Mouse (Mus musculus): Measurements from ENCODE around the gene Scn1b. TPM values are rescaled to one million over a fixed set of nuclear protein-coding genes. Genes with fewer than 3 reads are reported as not detected.

The Scn1b gene
- polyA plus RNA-seq, 1 experiment from 2014 or later = 1.4 TPM

- H3K27me3 ChIP-seq = no peaks in the 10 kb centered on the region
- H3K4me1 ChIP-seq (replicated peaks) = peaks cover 53% of the 10 kb centered on the region
- H3K27ac ChIP-seq = peak overlapping the region; percentile 95
- peaks cover 33% of the 10 kb centered on the region for H3K36me3 ChIP-seq
- H3K4me3 ChIP-seq (replicated peaks) = peak overlapping the region; percentile 79; the same call in 1 of the 2 replicates
- no peak for ATAC-seq (ENCODE audit: insufficient number of reproducible peaks, insufficient read depth, low FRiP score, low TSS enrichment, low read depth)
- no peaks in the 10 kb centered on the region for H3K9me3 ChIP-seq
- peak overlapping the region; percentile 64 for H3K4me2 ChIP-seq
- peak overlapping the region; percentile 92; the same call in 1 of the 2 replicates for H3K9ac ChIP-seq (replicated peaks)
- WGBS = 76% methylated on average over 3 of the region's 3 CpGs
Observed at GRCm38 (mm10) chr7:31148086-31148485, 21.3 kb upstream of the Scn1b start.

DNA sequence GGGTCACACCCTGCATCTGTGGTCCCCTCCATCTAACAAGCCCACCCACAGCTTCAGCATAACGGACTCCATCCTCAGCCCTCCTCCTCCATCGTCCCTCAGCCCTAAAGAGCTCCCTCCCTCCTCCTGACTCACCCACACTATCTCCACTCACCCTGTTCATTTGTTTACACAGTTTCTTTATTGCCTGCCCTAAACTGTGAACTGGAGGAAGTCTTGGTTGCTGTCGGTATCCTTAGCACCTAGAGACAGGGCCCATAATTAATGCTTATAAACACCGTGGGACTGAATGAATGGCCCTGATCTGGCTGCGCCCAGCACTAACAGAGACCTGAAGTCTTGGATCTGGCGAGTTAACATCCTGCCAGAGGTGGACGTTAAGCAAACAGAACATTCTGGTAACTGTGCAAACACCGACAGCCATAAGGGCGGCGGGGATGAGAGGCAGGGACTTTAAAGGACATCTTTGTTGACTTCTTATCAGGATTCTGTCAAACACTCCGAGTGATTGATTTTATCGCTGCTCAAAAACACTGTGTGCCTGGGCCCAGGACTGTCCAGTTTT is 18.9 kb upstream of the Scn1b start:
- peaks cover 57% of the 10 kb centered on the region for H3K36me3 ChIP-seq
- H3K4me3 ChIP-seq (replicated peaks) = no peak overlapping the region
- peaks cover 41% of the 10 kb centered on the region for H3K4me1 ChIP-seq (replicated peaks)
- H3K9me3 ChIP-seq = no peaks in the 10 kb centered on the region
- no peak for ATAC-seq (ENCODE audit: insufficient number of reproducible peaks, insufficient read depth, low FRiP score, low TSS enrichment, low read depth)
- 34% methylated on average over 12 of the region's 12 CpGs for WGBS
- H3K9ac ChIP-seq (replicated peaks) = no peak overlapping the region
- H3K27me3 ChIP-seq = no peaks in the 10 kb centered on the region
- no peak overlapping the region for H3K27ac ChIP-seq
- no peak overlapping the region for H3K4me2 ChIP-seq

DNA sequence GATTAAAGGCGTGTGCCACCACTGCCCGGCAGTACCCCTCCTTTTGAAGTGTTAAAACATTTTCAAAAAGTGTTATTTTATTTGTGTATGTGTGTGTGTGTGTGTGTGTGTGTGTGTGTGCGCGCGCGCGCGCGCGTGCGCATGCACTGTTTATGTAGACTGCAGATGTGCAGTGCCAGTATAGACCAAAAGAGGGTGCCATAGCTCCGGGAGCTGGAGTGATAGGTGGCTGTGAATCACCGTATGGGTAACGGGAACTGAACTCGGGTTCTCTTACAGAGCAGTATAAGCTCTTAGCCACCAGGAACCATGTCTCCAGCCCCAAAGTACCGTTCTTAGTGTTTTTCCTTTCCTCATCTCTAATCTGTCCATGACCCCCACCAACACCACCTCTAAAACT is 18.1 kb upstream of the Scn1b start:
- H3K4me1 ChIP-seq (replicated peaks) = peaks cover 39% of the 10 kb centered on the region
- H3K27ac ChIP-seq = no peak overlapping the region
- no peak overlapping the region for H3K4me2 ChIP-seq
- ATAC-seq (ENCODE audit: insufficient number of reproducible peaks, insufficient read depth, low FRiP score, low TSS enrichment, low read depth) = no peak
- 96% methylated on average over 16 of the region's 16 CpGs for WGBS
- H3K27me3 ChIP-seq = no peaks in the 10 kb centered on the region
- no peaks in the 10 kb centered on the region for H3K9me3 ChIP-seq
- H3K9ac ChIP-seq (replicated peaks) = no peak overlapping the region
- no peak overlapping the region for H3K4me3 ChIP-seq (replicated peaks)
- peaks cover 65% of the 10 kb centered on the region for H3K36me3 ChIP-seq

DNA sequence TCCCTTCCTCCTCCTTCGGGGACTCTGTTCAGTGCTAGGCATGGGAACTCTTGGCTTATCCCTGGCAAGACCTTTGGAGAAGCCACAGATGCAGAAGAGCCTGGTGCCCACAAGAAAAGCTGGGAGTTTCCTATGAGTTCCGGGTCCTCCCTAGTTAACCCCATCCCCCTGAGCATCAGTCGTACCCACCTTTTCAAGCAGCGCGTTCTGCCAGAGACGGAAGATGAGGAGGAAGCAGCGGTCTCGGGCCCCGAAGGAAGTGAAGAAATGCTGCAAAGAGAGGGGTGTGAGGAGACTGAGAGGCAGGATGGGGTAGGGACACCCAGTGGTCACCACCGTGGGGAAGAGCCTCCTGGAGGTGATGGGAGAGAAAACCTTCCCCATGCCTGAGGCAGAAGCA is 14.1 kb upstream of the Scn1b start:
- H3K27me3 ChIP-seq = no peaks in the 10 kb centered on the region
- 91% methylated on average over 10 of the region's 10 CpGs for WGBS
- H3K9me3 ChIP-seq = no peaks in the 10 kb centered on the region
- no peak overlapping the region for H3K4me2 ChIP-seq
- H3K27ac ChIP-seq = no peak overlapping the region
- H3K36me3 ChIP-seq = peaks cover 92% of the 10 kb centered on the region
- 0 out of 2 replicates have a peak, but pooled peaks cover 3% of the 10 kb centered on the region for H3K4me1 ChIP-seq (replicated peaks)
- no peak overlapping the region for H3K4me3 ChIP-seq (replicated peaks)
- H3K9ac ChIP-seq (replicated peaks) = no peak overlapping the region
- no peak for ATAC-seq (ENCODE audit: insufficient number of reproducible peaks, insufficient read depth, low FRiP score, low TSS enrichment, low read depth)

DNA sequence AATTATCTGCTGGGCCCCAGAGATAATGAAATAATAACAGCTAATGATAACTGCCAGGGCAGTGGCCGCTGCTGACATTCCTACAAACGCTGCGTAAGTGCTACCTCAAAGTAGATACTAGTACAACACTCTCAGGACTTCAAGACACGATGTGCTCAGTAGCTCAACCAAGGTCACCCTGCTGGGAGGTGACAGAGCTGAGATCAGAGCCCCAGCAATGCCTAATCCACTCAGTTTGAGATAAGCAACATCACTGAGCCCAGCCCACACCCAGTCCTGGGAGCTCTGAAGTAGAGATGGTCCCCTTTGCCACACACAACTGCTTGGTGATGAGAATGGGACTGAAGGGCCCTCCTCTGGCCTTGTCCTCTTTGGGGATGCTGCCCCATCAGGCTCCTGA is 13.5 kb upstream of the Scn1b start:
- Histone ChIP-seq H3K9ac (replicated peaks) (no peak overlapping the region), H3K27ac (no peak overlapping the region), H3K4me3 (replicated peaks) (no peak overlapping the region), H3K9me3 (no peaks in the 10 kb centered on the region), H3K36me3 (peaks cover 95% of the 10 kb centered on the region), H3K27me3 (no peaks in the 10 kb centered on the region), H3K4me1 (replicated peaks) (no peaks in the 10 kb centered on the region), H3K4me2 (no peak overlapping the region)
- no peak for ATAC-seq (ENCODE audit: insufficient number of reproducible peaks, insufficient read depth, low FRiP score, low TSS enrichment, low read depth)
- WGBS = 98% methylated on average over 4 of the region's 4 CpGs

DNA sequence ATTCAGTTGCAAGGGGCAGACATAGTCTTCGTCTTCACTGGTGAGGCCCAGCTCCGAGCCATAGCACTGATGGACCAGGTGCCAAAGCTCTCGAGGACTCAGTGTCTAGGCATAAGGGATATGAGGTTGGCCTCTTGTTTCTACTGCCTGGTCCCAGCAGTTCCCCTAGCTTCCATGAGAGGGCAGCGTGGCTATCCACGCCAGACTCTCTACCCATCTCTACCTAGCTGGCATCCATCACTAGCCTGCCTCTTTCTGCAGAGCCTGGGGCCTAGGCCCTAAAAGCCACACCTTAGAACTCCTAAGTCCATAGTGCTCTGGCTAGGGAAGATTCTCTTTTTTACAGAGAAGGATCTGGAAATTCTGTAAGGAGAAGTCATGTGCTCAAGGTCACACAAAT is 13.0 kb upstream of the Scn1b start:
- peaks cover 98% of the 10 kb centered on the region for H3K36me3 ChIP-seq
- no peaks in the 10 kb centered on the region for H3K27me3 ChIP-seq
- H3K4me1 ChIP-seq (replicated peaks) = no peaks in the 10 kb centered on the region
- H3K4me2 ChIP-seq = no peak overlapping the region
- H3K9me3 ChIP-seq = no peaks in the 10 kb centered on the region
- WGBS = 74% methylated on average over 5 of the region's 5 CpGs
- no peak for ATAC-seq (ENCODE audit: insufficient number of reproducible peaks, insufficient read depth, low FRiP score, low TSS enrichment, low read depth)
- no peak overlapping the region for H3K9ac ChIP-seq (replicated peaks)
- no peak overlapping the region for H3K27ac ChIP-seq
- no peak overlapping the region for H3K4me3 ChIP-seq (replicated peaks)

DNA sequence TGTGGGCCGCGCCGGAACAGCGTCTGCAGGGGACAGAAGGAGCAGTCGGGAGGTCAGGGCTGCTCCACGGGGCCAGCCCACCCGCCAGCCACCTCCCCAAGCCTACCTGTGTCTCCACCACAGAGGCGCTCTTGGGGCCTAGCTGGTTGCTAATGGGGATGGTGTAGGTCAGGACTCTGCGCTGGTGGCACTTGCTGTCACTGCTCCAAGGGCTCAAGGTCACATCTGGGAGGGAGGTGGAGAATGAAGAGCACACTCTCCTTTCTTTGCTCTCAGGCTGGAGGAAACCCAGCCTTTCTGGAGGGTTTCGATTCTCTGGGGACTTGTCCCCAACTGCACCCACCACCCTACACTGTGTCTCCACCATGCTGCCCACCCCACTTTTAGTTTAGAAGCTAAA is 8.9 kb upstream of the Scn1b start:
- 94% methylated on average over 10 of the region's 10 CpGs for WGBS
- peaks cover 100% of the 10 kb centered on the region for H3K36me3 ChIP-seq
- H3K4me1 ChIP-seq (replicated peaks) = no peaks in the 10 kb centered on the region
- H3K9ac ChIP-seq (replicated peaks) = no peak overlapping the region
- no peak for ATAC-seq (ENCODE audit: insufficient number of reproducible peaks, insufficient read depth, low FRiP score, low TSS enrichment, low read depth)
- H3K27ac ChIP-seq = no peak overlapping the region
- no peaks in the 10 kb centered on the region for H3K9me3 ChIP-seq
- H3K4me3 ChIP-seq (replicated peaks) = no peak overlapping the region
- no peak overlapping the region for H3K4me2 ChIP-seq
- H3K27me3 ChIP-seq = no peaks in the 10 kb centered on the region

GRCm38 (mm10) chr7:31131866-31132265 is 5.1 kb upstream of the Scn1b start:
- peaks cover 25% of the 10 kb centered on the region for H3K27me3 ChIP-seq
- H3K4me1 ChIP-seq (replicated peaks) = peaks cover 8% of the 10 kb centered on the region
- H3K36me3 ChIP-seq = peaks cover 89% of the 10 kb centered on the region
- H3K9me3 ChIP-seq = no peaks in the 10 kb centered on the region
- WGBS = 92% methylated on average over 4 of the region's 4 CpGs
- no peak overlapping the region for H3K9ac ChIP-seq (replicated peaks)
- H3K27ac ChIP-seq = no peak overlapping the region
- no peak for ATAC-seq (ENCODE audit: insufficient number of reproducible peaks, insufficient read depth, low FRiP score, low TSS enrichment, low read depth)
- no peak overlapping the region for H3K4me3 ChIP-seq (replicated peaks)
- H3K4me2 ChIP-seq = no peak overlapping the region

DNA sequence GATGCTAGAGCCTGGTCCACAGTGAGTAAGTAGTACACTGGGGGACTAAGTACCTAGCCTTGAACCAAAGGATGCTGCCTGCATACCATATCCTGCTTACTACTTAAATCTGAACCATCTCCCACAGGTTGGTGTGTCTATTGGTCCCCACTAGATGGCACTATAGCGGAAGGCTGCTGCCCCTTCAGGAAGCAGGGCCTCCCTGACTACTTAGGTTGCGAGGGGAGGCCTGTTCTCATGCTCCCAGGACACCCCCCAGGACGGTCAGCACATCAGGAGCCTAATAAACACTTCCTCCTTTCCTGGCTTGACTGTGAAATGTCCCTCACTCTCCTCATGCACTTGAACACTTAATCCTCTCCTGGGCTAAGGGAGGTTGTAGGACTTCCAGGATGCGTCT is 4.0 kb upstream of the Scn1b start:
- Histone ChIP-seq H3K9me3 (no peaks in the 10 kb centered on the region), H3K4me2 (no peak overlapping the region), H3K4me3 (replicated peaks) (no peak overlapping the region), H3K36me3 (peaks cover 79% of the 10 kb centered on the region), H3K27ac (no peak overlapping the region), H3K27me3 (peaks cover 35% of the 10 kb centered on the region), H3K9ac (replicated peaks) (no peak overlapping the region), H3K4me1 (replicated peaks) (peaks cover 17% of the 10 kb centered on the region)
- WGBS = 35% methylated on average over 4 of the region's 4 CpGs
- no peak for ATAC-seq (ENCODE audit: insufficient number of reproducible peaks, insufficient read depth, low FRiP score, low TSS enrichment, low read depth)

DNA sequence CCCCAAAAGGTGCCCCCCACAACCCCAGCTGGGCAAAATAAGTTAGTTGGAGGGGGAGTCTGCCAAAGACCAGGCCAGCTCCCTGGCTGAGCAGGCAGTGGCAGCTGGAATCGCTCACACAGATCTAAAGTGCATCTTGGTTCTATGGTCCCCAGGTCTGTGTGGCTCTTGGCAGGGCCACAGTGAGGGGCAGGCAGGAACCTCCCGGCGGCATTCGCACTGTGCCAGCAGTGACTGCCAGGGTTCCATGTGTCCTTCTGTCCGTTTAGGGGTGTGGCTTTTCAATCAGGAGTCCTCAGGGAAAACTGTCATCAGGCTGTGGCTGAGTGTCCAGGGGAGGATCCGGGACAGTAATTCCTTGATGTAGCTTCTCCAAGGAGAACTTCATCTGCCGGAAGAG is 3.4 kb upstream of the Scn1b start:
- 96% methylated on average over 7 of the region's 7 CpGs for WGBS
- Histone ChIP-seq H3K27me3 (peaks cover 42% of the 10 kb centered on the region), H3K4me1 (replicated peaks) (peaks cover 17% of the 10 kb centered on the region), H3K27ac (no peak overlapping the region), H3K4me2 (no peak overlapping the region), H3K36me3 (peaks cover 73% of the 10 kb centered on the region), H3K4me3 (replicated peaks) (no peak overlapping the region), H3K9me3 (no peaks in the 10 kb centered on the region), H3K9ac (replicated peaks) (no peak overlapping the region)
- no peak for ATAC-seq (ENCODE audit: insufficient number of reproducible peaks, insufficient read depth, low FRiP score, low TSS enrichment, low read depth)

DNA sequence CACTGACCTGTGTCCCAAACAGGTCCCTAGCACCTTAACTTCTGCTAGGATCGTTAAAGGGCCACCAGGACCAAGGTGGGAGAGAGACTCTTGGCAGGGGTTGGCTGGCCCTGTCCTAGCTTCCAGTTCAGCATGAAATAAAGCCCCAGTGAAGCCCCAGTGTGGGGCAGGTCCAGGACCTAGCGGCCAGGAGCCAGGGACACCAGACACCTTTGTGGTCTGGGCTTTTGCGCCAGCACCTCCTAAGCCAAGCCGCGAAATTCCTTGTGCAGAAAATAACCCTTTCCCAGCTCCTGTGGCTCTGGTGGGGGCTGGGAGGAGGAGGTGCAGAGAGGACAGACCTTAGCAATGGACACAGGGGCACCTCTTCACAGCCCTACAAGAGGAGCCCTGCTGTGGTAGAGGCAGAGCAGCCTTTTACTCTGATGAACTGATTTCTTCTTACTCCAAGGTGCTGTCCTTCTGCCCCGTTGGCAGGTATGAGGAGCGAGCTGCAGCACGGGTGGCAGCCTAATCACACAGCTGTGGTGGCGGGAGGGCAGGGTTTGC is 1.4 kb upstream of the Scn1b start:
- Histone ChIP-seq H3K4me1 (replicated peaks) (peaks cover 17% of the 10 kb centered on the region), H3K9me3 (no peaks in the 10 kb centered on the region), H3K9ac (replicated peaks) (no peak overlapping the region), H3K36me3 (peaks cover 53% of the 10 kb centered on the region), H3K4me3 (replicated peaks) (no peak overlapping the region), H3K27me3 (peaks cover 56% of the 10 kb centered on the region), H3K4me2 (no peak overlapping the region), H3K27ac (no peak overlapping the region)
- ATAC-seq (ENCODE audit: insufficient number of reproducible peaks, insufficient read depth, low FRiP score, low TSS enrichment, low read depth) = no peak
- 50% methylated on average over 9 of the region's 9 CpGs for WGBS

DNA sequence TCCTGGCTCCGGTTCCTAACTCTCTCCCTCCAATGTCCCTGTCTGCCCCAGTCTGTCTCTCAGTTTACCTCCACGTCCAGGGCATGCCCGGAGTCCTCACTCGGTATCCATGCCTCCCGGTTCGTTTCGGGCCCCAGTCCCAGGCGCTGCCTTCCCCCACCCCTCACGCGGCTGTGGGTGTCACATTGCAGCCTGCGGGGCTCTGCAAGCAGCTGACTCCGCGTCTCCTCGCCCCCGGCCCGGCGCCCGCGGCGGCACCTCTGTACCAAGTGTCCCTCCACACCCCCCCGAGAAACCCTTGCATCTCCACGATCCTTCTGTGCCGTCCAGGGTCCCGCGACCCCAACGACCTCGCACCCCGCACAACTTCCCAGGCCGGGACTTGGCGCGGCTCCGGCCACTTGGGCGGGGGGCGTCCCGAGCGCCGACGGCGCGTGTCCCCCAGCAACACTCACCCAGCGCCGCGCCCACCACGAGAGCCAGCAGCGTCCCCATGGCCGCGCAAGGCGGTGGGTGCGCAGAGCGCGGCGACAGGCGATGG is 522 bp downstream of the Scn1b start:
- H3K4me2 ChIP-seq = peak overlapping the region; percentile 100
- peak overlapping the region; percentile 73 for H3K9ac ChIP-seq (replicated peaks)
- H3K9me3 ChIP-seq = no peaks in the 10 kb centered on the region
- H3K36me3 ChIP-seq = peaks cover 33% of the 10 kb centered on the region
- peaks cover 19% of the 10 kb centered on the region for H3K4me1 ChIP-seq (replicated peaks)
- peak overlapping the region; percentile 69 for H3K4me3 ChIP-seq (replicated peaks)
- peaks cover 56% of the 10 kb centered on the region for H3K27me3 ChIP-seq
- WGBS = under 1% methylated on average over 52 of the region's 53 CpGs
- no peak overlapping the region for H3K27ac ChIP-seq
- no peak for ATAC-seq (ENCODE audit: insufficient number of reproducible peaks, insufficient read depth, low FRiP score, low TSS enrichment, low read depth)
